Mouse (Mus musculus): ENCODE data around the gene Prss57.

The Prss57 gene

GRCm38 (mm10) chr10:79807826-79808225 is 17.1 kb upstream of the Prss57 start:
- DNase-seq (ENCODE audit: low spot score in 2 of 2): no peak

DNA sequence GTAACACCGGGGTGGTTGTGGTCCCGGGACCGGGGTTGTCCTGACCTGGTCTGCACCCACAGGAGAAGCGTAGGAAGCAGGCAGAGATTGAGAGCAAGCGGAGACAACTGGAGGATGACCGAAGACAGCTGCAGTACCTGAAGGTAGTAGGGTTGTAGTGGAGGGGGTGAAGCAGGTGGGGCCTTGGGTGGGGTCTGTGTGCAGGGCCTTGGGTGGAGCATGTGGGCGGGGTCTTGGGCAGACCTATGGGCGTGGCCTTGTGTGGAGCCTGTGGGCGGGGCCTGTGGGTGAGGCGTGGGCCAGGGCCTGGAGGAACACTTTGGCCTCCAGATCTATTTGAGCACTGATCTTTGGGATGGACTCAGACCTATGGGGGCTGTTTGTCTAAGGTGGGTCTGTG is 16.2 kb upstream of the Prss57 start:
- no peak for DNase-seq (ENCODE audit: low spot score in 2 of 2)

- DNase-seq (ENCODE audit: low spot score in 2 of 2): no peak
These were observed 15.6 kb upstream of the Prss57 start for GRCm38 (mm10) chr10:79806331-79806730.

DNA sequence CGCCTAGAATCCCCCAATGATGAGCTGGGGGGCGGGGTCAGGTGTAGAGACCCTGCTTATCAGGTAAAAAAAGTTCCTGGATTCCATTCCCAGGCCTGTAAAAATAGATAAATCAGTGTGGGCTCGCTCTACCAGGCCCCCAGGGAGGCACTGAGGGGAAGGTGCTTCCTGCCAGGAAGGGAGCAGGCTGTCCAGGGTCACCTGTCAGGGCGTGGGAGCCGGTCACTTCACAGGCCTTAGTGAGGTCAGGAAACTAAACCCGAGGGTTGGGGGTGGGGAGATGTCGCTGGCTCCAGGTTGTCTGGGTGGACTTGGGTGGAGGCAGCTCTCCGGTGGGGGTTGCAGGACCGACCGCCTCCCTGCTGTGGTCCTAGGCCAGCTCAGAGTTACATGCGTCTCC is 14.9 kb upstream of the Prss57 start:
- DNase-seq (ENCODE audit: low spot score in 2 of 2): no peak

GRCm38 (mm10) chr10:79803716-79804323 is 13.1 kb upstream of the Prss57 start:
- no peak for DNase-seq (ENCODE audit: low spot score in 2 of 2)

DNA sequence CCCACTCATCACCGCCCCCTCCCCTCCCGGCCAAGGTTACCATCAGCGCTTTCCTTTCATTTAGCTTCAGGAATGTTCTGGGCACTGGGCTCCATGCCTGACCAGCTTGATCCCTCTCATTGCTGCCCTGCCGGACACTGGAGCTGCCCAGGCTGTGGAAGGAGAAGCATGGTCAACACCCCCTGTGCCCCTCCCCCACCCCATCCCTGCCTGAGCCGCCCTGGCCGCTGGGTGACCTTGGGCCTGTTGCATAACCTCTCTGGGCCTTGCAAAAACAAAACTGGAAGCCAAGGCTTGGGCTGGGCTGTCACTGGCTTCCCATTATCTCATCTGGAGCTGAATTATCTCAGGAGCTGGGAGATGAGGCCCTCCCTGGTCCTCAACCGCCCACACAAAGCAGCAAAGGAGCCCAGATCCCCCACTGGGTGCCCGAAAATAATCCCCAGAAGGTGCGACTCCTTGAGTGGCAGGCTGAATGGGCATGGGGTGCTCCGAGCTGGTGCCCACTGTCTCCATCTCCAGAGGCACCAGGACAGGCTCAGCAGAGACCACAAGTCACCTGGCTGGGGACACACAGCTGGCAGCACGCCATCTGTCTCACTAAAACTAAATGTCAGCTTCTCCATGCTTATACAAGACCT is 11.7 kb upstream of the Prss57 start:
- no peak for DNase-seq (ENCODE audit: low spot score in 2 of 2)

DNA sequence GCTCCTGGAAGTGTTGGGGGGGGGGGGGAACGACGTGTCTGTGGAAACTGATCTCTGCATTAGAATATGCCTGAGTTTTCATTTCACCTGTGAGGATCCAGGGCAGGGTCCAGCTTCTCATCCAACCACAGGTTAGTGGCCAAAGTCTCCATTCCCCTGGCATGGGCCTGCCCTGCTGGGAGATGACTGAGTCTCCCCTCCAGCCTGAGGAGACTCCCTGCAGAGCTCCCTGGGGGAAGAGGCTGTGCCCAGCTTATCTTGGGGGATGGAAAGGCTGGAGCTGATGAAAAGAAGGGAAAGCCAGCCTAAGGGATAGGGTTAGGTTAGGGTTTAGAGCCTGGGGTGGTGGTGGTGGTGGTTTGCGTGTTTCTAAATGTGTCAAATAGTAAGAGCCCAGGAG is 11.1 kb upstream of the Prss57 start:
- DNase-seq (ENCODE audit: low spot score in 2 of 2): no peak

GRCm38 (mm10) chr10:79800508-79800907 is 9.7 kb upstream of the Prss57 start:
- DNase-seq (ENCODE audit: low spot score in 2 of 2): no peak

DNA sequence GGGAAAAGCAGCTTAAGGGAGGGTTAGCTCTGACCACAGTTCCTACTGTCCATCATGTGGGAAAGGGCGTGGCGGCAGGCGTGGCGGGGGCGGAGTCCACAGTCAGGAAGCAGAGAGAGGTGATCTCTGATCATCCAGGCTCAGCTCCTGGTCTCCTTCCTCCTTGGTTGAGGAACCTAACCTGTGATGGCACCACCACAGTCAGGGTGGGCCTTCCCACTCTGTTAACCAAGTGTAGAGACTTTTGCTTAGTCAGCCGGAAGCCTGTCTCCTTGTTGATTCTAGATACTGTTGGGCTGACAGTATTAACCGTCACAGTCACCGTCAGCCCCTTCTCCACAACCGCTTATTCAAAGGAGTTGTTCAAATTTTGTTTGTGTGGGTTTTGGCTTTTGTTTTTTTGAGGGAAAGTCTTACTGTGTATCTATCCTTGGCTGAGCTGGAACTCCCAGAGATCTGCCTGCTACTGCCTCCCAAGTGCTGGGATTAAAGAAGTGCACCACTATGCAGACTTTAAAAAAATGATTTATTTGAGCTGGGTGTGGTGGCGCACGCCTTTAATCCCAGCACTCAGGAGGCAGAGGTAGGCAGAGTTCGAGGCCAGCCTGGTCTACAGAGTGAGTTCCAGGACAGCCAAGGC is 7.6 kb upstream of the Prss57 start:
- peak; percentile 56 to 69 for DNase-seq (ENCODE audit: low spot score in 2 of 2)

- no peak for DNase-seq (ENCODE audit: low spot score in 2 of 2)
These were observed 6.6 kb upstream of the Prss57 start for GRCm38 (mm10) chr10:79797326-79797725.

DNA sequence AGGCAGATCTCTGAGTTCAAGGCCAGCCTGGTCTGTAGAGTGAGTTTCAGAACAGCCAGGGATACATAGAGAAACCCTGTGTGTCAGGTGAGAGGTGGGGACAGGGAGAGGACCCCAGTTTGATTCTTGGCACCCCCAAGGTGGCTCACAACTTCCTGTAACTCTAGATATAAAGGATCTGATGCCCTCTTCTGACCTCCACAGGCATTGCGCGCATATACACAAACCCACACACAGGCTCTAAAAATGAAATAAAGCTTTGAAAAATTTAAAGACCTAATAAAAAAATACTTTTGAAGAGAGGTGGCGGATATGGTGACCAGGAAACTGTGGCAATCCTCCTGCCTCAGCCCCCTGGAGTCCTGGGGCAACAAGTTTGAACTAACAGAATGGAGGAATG is 5.1 kb upstream of the Prss57 start:
- no peak for DNase-seq (ENCODE audit: low spot score in 2 of 2)

DNA sequence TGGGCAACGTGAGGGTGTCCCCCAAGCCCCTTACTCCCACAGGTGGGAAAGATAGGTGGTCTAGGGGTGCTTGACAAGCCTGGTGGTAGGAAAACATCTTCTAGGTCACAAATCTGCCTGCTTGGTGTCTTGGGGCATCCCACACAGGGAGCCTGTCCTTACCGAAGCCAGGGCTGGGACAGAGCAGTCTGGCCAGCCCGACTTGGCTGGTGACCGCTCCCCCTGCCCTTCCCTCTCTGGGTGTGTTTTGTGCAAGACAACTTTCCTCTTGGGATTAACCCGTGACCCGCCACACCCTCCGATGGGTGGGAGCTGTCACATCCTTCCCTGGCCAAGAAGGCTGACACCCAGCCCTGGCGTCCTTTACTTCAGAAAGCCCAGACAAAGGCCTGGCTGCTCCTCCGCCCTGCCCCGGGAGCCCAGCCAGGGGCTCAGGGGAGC is 3.8 kb upstream of the Prss57 start:
- no peak for DNase-seq (ENCODE audit: low spot score in 2 of 2)

- no peak for DNase-seq (ENCODE audit: low spot score in 2 of 2)
These were observed 3.2 kb upstream of the Prss57 start for GRCm38 (mm10) chr10:79793738-79794490.

DNA sequence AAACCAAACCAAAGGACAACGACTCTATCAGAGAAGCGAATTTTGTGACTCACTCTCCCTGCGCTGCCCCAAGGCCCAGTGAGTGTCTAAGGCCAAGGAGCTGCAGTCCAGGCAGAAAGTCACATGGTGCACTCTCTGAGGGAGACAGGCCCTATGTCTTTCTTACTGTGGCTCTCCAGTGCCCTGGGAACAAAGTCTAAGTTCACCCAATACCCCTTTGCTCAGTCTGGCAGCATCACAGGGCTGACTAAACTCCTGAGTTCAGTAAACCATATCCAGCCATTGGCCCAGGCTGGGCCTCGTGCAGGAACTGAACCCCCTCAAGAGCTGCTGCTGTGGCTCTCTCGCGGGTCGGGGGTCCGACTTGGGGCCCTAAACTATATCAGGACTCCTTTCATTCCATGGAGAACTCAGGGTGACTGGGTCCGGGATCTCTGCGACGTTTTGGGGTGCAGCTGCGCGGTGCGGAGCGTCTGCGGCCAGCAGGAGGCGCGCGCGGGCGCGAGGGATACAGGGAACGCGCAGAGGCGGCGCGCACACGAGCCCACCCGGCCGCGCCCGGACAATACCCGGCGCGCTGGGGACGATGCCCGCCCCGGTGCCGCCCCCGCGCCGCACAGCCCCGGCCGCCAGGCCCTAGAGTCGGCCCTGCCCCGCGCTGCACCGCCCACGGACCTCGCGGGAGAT is 2.4 kb upstream of the Prss57 start, which contains the start of gene Palm:
Palm (plus strand) TSS at position 522 of the 687 bp plus-strand sequence.
- DNase-seq (ENCODE audit: low spot score in 2 of 2): peak; percentile 49 to 64

- DNase-seq (ENCODE audit: low spot score in 2 of 2): no peak
These were observed 1.7 kb upstream of the Prss57 start for GRCm38 (mm10) chr10:79792339-79793040.

- DNase-seq (ENCODE audit: low spot score in 2 of 2): no peak
These were observed 1.2 kb downstream of the Prss57 start for GRCm38 (mm10) chr10:79789581-79789980.

- DNase-seq (ENCODE audit: low spot score in 2 of 2): peak; percentile 45 to 71
These were observed 2.2 kb downstream of the Prss57 start for GRCm38 (mm10) chr10:79788386-79789158.

DNA sequence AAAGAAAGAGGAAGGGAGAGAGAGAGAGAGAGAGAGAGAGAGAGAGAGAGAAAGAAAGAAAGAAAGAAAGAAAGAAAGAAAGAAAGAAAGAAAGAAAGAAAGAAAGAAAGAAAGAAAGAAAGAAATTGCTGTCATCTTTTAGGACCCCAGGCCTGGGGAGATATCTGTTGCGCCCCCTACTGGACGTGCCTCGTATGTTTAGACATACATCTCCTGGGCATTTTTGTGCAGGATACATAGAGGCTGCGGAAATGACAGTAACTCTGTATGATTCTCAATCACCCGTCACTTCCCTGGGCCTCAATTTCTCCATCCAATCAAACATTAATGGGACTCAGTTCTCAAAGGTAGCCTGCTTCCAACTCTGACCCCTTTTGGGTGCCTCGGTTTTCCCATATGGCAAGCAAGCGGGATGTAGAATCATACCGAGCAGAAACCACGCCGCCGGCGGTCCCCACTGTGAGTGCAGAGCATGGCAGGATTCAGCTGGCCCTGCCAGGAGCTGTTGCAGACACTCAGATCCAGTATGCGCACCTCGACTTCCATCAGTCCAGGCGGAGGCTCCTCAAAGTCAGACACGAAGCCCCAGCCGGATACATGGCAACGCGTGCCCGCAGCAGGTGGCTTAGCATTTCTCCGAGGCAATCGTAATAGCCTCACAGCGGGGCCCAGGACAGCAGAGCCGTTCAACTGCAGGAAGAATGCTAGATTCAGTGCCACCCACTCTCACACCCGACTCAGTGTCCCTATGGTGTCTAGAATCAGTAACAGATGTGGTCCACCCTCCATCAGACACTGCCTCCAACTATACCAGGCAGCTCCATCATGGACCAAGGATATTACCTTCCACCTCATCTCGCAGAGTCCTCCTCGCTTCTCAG is 6.6 kb downstream of the Prss57 start:
- DNase-seq (ENCODE audit: low spot score in 2 of 2): no peak

GRCm38 (mm10) chr10:79783050-79783449 is 7.7 kb downstream of the Prss57 start:
- no peak for DNase-seq (ENCODE audit: low spot score in 2 of 2)

Data from spleen, postnatal 36 days (tissue).